Mouse (Mus musculus) midbrain, postnatal 0 days (tissue): ENCODE measurements at regions not wholly inside any gene's neighbourhood (a gene's known extent, or its start where the extent isn't known, plus 50 kb on each side); places are given as distances from the start of the nearest gene placed in this dataset.

ENCODE experiments used
- ATAC-seq: fragments of 200-750 bp; cut with Nextera tagmentation; 2 replicates; pipeline ENCODE4 v1.8.0; 2017; ENCODE audit warnings: moderate number of reproducible peaks, mild to moderate bottlenecking, moderate TSS enrichment, moderate library complexity; ENCODE audit not compliant: low FRiP score
- DNase-seq: peaks from one replicate; pipeline ENCODE4 v3.0.0-alpha.2; 2015; ENCODE audit warnings: low spot score
- H3K27ac ChIP-seq: fragments of 300-500 bp; sonication (generic); 2 replicates; pipeline ENCODE4 v1.5.1; 2014; ENCODE audit warnings: low read depth, mild to moderate bottlenecking, low read length, mixed read lengths
- H3K27me3 ChIP-seq: fragments of 300-500 bp; sonication (generic); 2 replicates; pipeline ENCODE4 v1.6.1; 2014; ENCODE audit warnings: low read length, control low read depth, mixed read lengths; ENCODE audit not compliant: insufficient read depth
- H3K36me3 ChIP-seq: fragments of 300-500 bp; sonication (generic); 2 replicates; pipeline ENCODE4 v1.6.1; 2014; ENCODE audit warnings: low read length, control low read depth, mixed read lengths; ENCODE audit not compliant: insufficient read depth
- H3K4me1 ChIP-seq: fragments of 300-500 bp; sonication (generic); 2 replicates; pipeline ENCODE4 v1.6.1; 2014; ENCODE audit warnings: mild to moderate bottlenecking, control low read depth, antibody characterized with exemption, low read length, mixed read lengths; ENCODE audit not compliant: insufficient read depth
- H3K4me2 ChIP-seq: fragments of 300-500 bp; sonication (generic); 2 replicates; pipeline ENCODE4 v1.6.1; 2014; ENCODE audit warnings: low read depth, mild to moderate bottlenecking, low read length, mixed read lengths; ENCODE audit not compliant: poor library complexity, severe bottlenecking
- H3K4me3 ChIP-seq: fragments of 300-500 bp; sonication (generic); 2 replicates; pipeline ENCODE4 v1.5.1; 2014; ENCODE audit warnings: low read depth, mild to moderate bottlenecking, low read length, moderate library complexity
- H3K9ac ChIP-seq: fragments of 300-500 bp; sonication (generic); replicated peaks from 2 replicates; pipeline ENCODE4 v1.6.1; 2014; ENCODE audit warnings: mild to moderate bottlenecking, low read length, moderate library complexity, mixed read lengths; ENCODE audit not compliant: poor library complexity, severe bottlenecking
- H3K9me3 ChIP-seq: fragments of 300-500 bp; sonication (generic); 2 replicates; pipeline ENCODE4 v1.6.1; 2016; ENCODE audit warnings: low read length, control low read depth
- CTCF ChIP-seq: IDR thresholded peaks from 2 replicates; pipeline ENCODE4 v1.5.1; 2016; ENCODE audit warnings: antibody characterized with exemption, mild to moderate bottlenecking
- WGBS: fragments of 180-500 bp; shearing (Covaris S2); extraction: QIAGEN DNeasy Blood & Tissue Kit; methylation state at CpG from one replicate; pipeline ENCODE4 v1.1.7; 2014; 5-methylcytosine and 5-hydroxymethylcytosine counted together

DNA sequence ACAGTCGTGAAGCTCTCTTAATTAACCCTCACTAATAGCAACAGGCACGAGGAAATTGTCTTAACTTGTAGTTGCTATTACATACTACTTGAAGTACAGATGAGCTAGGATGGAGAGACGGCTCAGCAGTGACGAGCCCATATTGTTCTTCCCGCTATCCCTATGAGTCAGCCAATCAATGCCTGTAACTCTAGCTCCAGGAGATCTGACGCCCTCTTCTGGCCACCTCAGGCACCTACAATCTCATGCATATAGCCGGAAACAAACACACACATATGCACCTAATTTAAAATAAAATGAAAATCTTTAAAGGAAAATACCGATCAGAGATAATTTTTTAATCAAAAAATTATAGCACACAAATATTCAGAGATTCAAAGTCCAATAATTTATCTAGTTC is 125.3 kb upstream of the Fn1 start:
- Histone ChIP-seq H3K27ac (no peak overlapping the region), H3K9me3 (no peaks in the 10 kb centered on the region), H3K4me2 (no peak overlapping the region), H3K4me1 (no peaks in the 10 kb centered on the region; the same call in 1 of the 2 replicates), H3K36me3 (no peaks in the 10 kb centered on the region), H3K9ac (no peak overlapping the region), H3K4me3 (no peak overlapping the region), H3K27me3 (no peaks in the 10 kb centered on the region)
- no peak for TF ChIP-seq CTCF
- WGBS, result 95% methylated on average over 8 of the region's 8 CpGs
- ATAC-seq (no peak), DNase-seq (no peak)

GRCm38 (mm10) chr1:71775865-71776501 is 123.0 kb upstream of the Fn1 start:
- Histone ChIP-seq H3K4me1 (no peaks in the 10 kb centered on the region; the same call in 1 of the 2 replicates), H3K27me3 (no peaks in the 10 kb centered on the region), H3K4me3 (no peak overlapping the region), H3K9ac (no peak overlapping the region), H3K9me3 (no peaks in the 10 kb centered on the region), H3K4me2 (peak overlapping the region; percentile 24; the same call in 1 of the 2 replicates), H3K36me3 (no peaks in the 10 kb centered on the region), H3K27ac (no peak overlapping the region)
- TF ChIP-seq CTCF, result no peak
- ATAC-seq (no peak), DNase-seq (peak; percentile 49)
- 74% methylated on average over 19 of the region's 19 CpGs for whole genome bisulfite sequencing

GRCm38 (mm10) chr1:71772526-71772925 is 119.5 kb upstream of the Fn1 start:
- H3K4me3 ChIP-seq, result no peak overlapping the region
- DNase-seq (no peak), ATAC-seq (no peak)
- WGBS, result 75% methylated on average over 2 of the region's 2 CpGs
- H3K9me3 ChIP-seq, result no peaks in the 10 kb centered on the region
- no peaks in the 10 kb centered on the region; the same call in 1 of the 2 replicates for H3K4me1 ChIP-seq
- H3K9ac ChIP-seq, result no peak overlapping the region
- no peaks in the 10 kb centered on the region for H3K36me3 ChIP-seq
- H3K27me3 ChIP-seq, result no peaks in the 10 kb centered on the region
- no peak for TF ChIP-seq CTCF
- no peak overlapping the region for H3K27ac ChIP-seq
- no peak overlapping the region for H3K4me2 ChIP-seq

- DNase-seq (no peak), ATAC-seq (no peak)
- no peak for TF ChIP-seq CTCF
- Histone ChIP-seq H3K27me3 (no peaks in the 10 kb centered on the region), H3K9me3 (no peaks in the 10 kb centered on the region), H3K36me3 (no peaks in the 10 kb centered on the region), H3K4me2 (no peak overlapping the region), H3K27ac (no peak overlapping the region), H3K9ac (no peak overlapping the region), H3K4me1 (no peaks in the 10 kb centered on the region; the same call in 1 of the 2 replicates), H3K4me3 (no peak overlapping the region)
- 96% methylated on average over 6 of the region's 6 CpGs for WGBS
Observed at GRCm38 (mm10) chr1:71771798-71772197, 118.8 kb upstream of the Fn1 start.

GRCm38 (mm10) chr1:71769595-71769994 is 116.6 kb upstream of the Fn1 start:
- 67% methylated on average over 2 of the region's 2 CpGs for WGBS
- no peaks in the 10 kb centered on the region for H3K27me3 ChIP-seq
- H3K9ac ChIP-seq, result no peak overlapping the region
- ATAC-seq, result no peak
- H3K4me2 ChIP-seq, result no peak overlapping the region
- H3K9me3 ChIP-seq, result no peaks in the 10 kb centered on the region
- H3K36me3 ChIP-seq, result no peaks in the 10 kb centered on the region
- no peak for DNase-seq
- H3K27ac ChIP-seq, result no peak overlapping the region
- no peak overlapping the region for H3K4me3 ChIP-seq
- no peaks in the 10 kb centered on the region for H3K4me1 ChIP-seq
- TF ChIP-seq CTCF, result no peak

GRCm38 (mm10) chr1:71767705-71768104 is 114.7 kb upstream of the Fn1 start:
- Histone ChIP-seq H3K27ac (no peak overlapping the region), H3K9me3 (no peaks in the 10 kb centered on the region), H3K4me2 (no peak overlapping the region), H3K9ac (no peak overlapping the region), H3K4me3 (no peak overlapping the region), H3K36me3 (no peaks in the 10 kb centered on the region), H3K27me3 (no peaks in the 10 kb centered on the region), H3K4me1 (no peaks in the 10 kb centered on the region)
- ATAC-seq (no peak), DNase-seq (no peak)
- 84% methylated on average over 3 of the region's 3 CpGs for WGBS
- TF ChIP-seq CTCF, result no peak
